Mouse (Mus musculus): ENCODE data around the gene A3galt2.

DNA sequence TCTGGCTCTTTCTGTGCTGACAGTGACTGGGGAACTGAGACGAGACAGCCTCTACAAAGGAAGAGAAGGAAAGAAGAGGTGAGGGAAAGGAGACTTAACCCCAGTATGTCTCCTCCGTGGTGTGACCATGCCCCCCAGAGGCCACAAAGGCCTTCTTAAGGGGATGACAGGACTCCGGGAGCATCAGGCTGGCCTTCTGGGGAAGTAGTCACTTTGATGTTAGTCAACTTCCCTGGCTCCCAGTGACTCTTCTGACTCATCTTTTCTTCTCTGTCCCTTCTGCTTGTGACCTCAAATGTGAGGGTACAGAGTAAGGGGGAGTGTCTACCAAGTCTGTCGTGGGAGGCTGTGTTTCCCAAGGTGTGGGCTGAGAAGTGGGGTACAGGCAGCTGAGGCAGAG, 47.8 kb upstream of the A3galt2 start:
- TF ChIP-seq CTCF (IDR thresholded peaks at IDR 0.05; ENCODE audit: extremely low read depth, insufficient read length, insufficient replicate concordance, low read depth, low read length): no peak
- no peak for TF ChIP-seq POLR2A (IDR thresholded peaks at IDR 0.05; ENCODE audit: low read depth, low read length)
